Mouse (Mus musculus) CD8-positive naive resting alpha-beta T cell, adult 2 months (primary cell): ENCODE results near the gene Ankrd55.
A peak's percentile ranks its signal among the peaks of the same experiment; 100 is the strongest.

Source experiments
- DNase-seq, 2 experiments: peaks; one replicate each; pipeline ENCODE4 v3.0.0; 2022; ENCODE audit warnings: low read depth in 2 of 2, low spot score in 2 of 2

The Ankrd55 gene

GRCm38 (mm10) chr13:112288225-112289178 is at the start of gene Ankrd55:
Ankrd55 (plus strand) TSS chr13:112288451.
- DNase-seq, result peak; percentile 60 to 69

- no peak for DNase-seq
These were observed 49.0 kb upstream of the Ankrd55 start for GRCm38 (mm10) chr13:112239239-112239638.

DNA sequence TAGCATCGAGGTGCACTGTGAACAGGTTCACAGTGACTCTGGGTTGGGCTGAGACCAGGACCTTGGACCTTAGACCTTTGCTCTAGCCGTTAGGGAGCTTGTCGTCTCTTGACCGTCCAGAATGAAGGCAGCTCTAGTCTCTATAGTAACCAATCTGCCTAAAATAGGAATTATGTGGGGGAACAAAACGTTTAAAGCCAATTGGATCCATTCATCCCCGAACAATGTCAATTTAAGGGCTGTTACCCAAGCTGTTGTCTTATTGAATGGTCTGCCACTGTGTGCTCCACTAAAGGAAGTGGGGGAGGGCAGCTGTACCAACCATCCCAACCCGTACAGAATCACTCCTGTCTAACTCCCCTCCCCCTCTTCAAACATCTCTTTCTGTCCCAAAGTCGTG is 46.8 kb upstream of the Ankrd55 start:
- no peak for DNase-seq

- no peak for DNase-seq
These were observed 43.1 kb upstream of the Ankrd55 start for GRCm38 (mm10) chr13:112245131-112245530.

DNA sequence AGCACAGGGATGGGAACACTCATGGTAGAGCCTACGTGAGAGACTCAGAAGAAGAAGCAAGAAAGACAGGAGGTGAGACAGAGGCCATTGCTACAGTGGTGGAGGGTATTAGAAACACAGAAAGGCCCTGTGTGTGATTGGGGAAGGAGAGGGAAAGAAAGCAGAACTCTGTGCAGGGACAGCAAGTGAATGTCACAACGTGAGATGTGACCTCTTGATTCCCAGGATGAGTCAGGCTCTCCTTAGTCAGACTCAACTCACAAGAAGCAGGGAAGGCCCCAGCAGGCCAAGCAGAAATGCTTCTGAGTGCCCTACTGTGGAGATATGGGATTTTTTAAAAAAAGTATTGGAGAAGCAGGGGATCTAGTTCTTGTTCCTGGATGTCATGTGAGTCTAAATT is 36.8 kb upstream of the Ankrd55 start:
- DNase-seq, result no peak

DNA sequence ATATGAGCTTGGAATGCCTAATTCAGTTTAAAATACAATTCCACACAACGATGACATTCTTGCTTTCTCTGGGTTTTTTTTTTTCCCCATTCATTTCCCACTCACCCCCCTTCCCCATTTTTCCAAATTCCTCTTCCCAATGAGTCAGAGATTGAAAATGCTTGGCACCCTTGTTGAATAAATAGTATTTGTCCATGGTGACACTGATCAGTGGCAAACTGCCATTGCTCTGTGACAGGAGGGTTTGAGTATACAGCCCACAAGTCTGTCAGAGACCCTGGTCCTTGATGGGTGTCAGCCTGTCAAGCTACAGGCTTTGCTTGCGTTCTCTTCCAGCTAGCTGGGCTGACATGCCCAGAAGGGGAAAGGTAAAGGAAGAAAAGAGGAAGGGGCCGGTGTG is 36.2 kb upstream of the Ankrd55 start:
- no peak for DNase-seq

DNA sequence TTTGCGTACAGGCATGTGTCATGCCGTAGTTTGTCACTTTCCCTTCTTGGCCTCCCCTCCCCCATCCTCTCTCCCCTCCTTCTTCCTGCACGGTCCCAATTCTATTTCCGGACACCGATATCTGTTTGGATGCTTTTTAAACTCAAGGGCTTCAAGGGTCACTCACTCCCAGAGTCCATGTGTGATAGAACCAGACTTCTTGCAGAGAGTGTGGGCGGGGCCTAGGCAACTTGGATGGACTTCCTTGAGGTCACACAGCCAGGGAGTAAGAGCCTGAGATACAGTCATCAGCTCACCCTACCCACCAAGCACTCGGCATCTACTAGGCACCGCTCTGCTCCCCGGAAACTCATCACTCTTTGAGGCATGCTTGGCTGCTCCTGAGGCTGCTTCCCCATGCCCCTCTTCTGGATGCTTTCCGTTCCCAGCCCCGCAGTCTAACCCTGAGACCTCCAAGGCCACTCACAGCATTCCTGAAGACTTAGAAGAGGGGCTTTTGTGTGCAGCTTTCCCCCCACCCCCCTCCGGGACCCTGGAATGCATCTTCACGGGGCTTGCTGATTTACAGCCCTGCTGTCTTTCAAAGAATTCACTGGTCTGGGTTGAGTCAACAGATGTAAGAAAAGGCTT is 35.1 kb upstream of the Ankrd55 start:
- no peak for DNase-seq

- DNase-seq, result no peak
These were observed 34.1 kb upstream of the Ankrd55 start for GRCm38 (mm10) chr13:112254116-112254515.

DNA sequence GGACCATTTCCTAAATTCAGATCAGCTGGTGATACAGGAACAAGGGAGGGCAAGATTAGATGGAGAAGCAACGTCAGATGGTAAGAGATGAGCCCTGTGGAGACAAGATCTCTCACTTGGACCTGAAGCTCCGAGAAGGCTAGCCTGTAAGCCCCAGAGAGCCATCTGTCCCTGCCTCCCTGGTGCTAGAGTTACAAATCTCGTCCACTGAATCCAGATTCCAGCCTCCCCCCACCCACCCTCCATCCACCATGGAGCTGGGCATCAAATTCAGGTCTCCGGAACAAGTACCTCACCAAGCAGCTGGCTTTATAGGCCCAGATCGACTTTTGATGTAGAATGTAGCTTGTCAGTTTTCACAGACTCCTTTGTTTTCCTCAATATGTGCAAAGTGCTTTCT is 32.4 kb upstream of the Ankrd55 start:
- DNase-seq, result no peak

DNA sequence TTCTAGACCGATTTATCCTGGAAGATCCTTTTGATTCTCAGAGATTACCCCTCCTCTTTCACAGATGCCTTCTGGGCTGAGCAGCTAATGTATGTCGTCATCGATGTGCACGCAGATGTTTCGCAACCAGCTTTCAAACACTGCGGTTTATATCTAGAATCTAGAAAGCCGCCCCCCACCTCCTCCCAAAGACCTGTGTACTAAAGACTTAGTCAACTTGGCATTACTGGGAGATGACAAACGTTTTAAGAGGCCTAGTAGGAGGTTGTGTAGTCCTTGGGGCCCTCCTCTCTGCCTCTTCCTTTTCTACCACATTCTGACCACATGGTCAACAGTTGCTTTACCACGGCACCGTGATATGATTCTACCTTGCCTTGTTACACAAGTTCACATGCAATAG is 29.8 kb upstream of the Ankrd55 start:
- DNase-seq, result no peak

- peak; percentile 26 to 48 for DNase-seq
These were observed 28.9 kb upstream of the Ankrd55 start for GRCm38 (mm10) chr13:112259398-112259797.

DNA sequence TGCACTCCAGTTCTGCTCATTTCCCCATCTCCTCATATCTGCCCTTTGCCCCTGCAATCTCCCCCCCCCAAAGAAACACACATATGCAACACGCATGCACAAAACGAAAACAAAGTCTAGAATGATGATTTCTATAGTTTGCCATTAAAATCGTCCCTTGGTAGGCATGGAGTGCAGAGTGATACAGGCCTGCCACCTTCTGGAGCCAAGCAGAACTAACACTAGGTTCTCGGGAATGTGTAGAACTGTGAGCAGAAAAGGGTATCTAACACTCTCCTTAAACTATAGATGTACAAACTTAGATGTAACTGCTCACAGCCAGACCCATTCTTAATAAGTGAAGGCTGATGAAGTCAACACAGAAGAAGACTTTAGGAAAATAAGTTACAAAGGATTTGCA is 23.6 kb upstream of the Ankrd55 start:
- no peak for DNase-seq

- DNase-seq, result peak in 1 of 2 experiments; percentile 27
These were observed 16.2 kb upstream of the Ankrd55 start for GRCm38 (mm10) chr13:112271901-112272537.

DNA sequence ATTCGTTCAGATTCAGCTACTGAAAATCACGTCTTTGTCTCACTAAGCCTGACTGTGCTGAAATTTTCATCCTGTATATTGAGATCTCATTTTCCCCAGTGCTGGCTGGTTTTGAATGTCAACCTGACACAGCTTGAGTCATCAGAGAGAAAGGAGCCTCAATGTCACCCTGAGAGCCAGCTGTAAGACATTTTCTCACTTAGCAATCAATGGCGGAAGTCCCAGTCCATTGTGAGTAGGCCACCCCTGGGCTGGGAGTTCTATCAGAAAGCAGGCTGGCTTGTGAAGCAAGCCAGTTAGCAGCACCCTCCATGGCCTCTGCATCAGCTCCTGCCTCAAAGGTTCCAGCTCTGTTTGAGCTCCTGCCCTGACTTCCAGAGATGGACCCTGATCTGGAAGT is 13.6 kb upstream of the Ankrd55 start:
- DNase-seq, result no peak

- DNase-seq, result no peak
These were observed 12.3 kb upstream of the Ankrd55 start for GRCm38 (mm10) chr13:112275951-112276350.

GRCm38 (mm10) chr13:112277544-112277943 is 10.7 kb upstream of the Ankrd55 start:
- no peak for DNase-seq

- DNase-seq, result no peak
These were observed 10.0 kb upstream of the Ankrd55 start for GRCm38 (mm10) chr13:112278251-112278650.

- DNase-seq, result no peak
These were observed 1.1 kb upstream of the Ankrd55 start for GRCm38 (mm10) chr13:112287135-112287534.

- DNase-seq, result no peak
These were observed 553 bp upstream of the Ankrd55 start for GRCm38 (mm10) chr13:112287571-112288224.

GRCm38 (mm10) chr13:112289338-112289737 is 1.1 kb downstream of the Ankrd55 start:
- no peak for DNase-seq

- no peak for DNase-seq
These were observed 1.7 kb downstream of the Ankrd55 start for GRCm38 (mm10) chr13:112289981-112290380.
